8 mouse cellular contexts compared by ENCODE assay signal in genomic region chr7:45921950-45922600, GRCm38 (mm10). TPM values are rescaled to one million over a fixed set of nuclear protein-coding genes. Genes with fewer than 3 reads are reported as not detected.
DNase-seq lines count a peak whose midpoint lies in the region; ATAC-seq and TF ChIP-seq lines count a peak whose summit lies in the region.

No protein-coding gene starts in this region.

- no peaks in the 10 kb centered on the region for H3K27me3 ChIP-seq in testis, adult 2 months (ENCODE audit: control insufficient read depth, insufficient read depth, low read length)
- no peaks in the 10 kb centered on the region for H3K27me3 ChIP-seq in forebrain, embryonic 14.5 days (replicated peaks; ENCODE audit: control insufficient read depth, insufficient read depth, low read length)
- no peaks in the 10 kb centered on the region for H3K27me3 ChIP-seq in limb, embryonic 14.5 days (ENCODE audit: control insufficient read depth, insufficient read depth, low read length)
- no peaks in the 10 kb centered on the region for H3K27me3 ChIP-seq in stomach, embryonic 15.5 days (replicated peaks)

- TF ChIP-seq CTCF in testis, adult 2 months (IDR thresholded peaks at IDR 0.05; ENCODE audit: control insufficient read depth, insufficient read depth, insufficient replicate concordance, low read depth, low read length): no peak

- H3K4me3 ChIP-seq in testis, adult 2 months (ENCODE audit: control insufficient read depth, low read depth, low read length): peak overlapping the region; percentile 84
- no peak overlapping the region for H3K4me3 ChIP-seq in forebrain, embryonic 14.5 days (ENCODE audit: low read depth, low read length)
- 0 out of 2 replicates have a peak overlapping the region, but pooled peaks have one; percentile 41 for H3K4me3 ChIP-seq in limb, embryonic 14.5 days (replicated peaks; ENCODE audit: low read length)
- no peak overlapping the region; the same call in 1 of the 2 replicates for H3K4me3 ChIP-seq in stomach, embryonic 15.5 days (replicated peaks)

- H3K4me2 ChIP-seq in forebrain, embryonic 14.5 days (ENCODE audit: low read length): peak overlapping the region; percentile 52; the same call in 1 of the 2 replicates
- peak overlapping the region; percentile 63 for H3K4me2 ChIP-seq in limb, embryonic 14.5 days (replicated peaks; ENCODE audit: low read depth, low read length, severe bottlenecking)
- peak overlapping the region; percentile 64 for H3K4me2 ChIP-seq in stomach, embryonic 15.5 days

- no peak overlapping the region for H3K9ac ChIP-seq in forebrain, embryonic 14.5 days (ENCODE audit: low read length)
- no peak overlapping the region for H3K9ac ChIP-seq in limb, embryonic 14.5 days (ENCODE audit: low read depth, low read length, severe bottlenecking)
- H3K9ac ChIP-seq in stomach, embryonic 15.5 days: no peak overlapping the region

- H3K36me3 ChIP-seq in testis, adult 2 months (ENCODE audit: control insufficient read depth, insufficient read depth, low read length): no peaks in the 10 kb centered on the region
- no peaks in the 10 kb centered on the region for H3K36me3 ChIP-seq in forebrain, embryonic 14.5 days (ENCODE audit: control insufficient read depth, insufficient read depth, low read length)
- peaks cover 12% of the 10 kb centered on the region; the same call in 1 of the 2 replicates for H3K36me3 ChIP-seq in limb, embryonic 14.5 days (ENCODE audit: control insufficient read depth, insufficient read depth, low read length)
- peaks cover 3% of the 10 kb centered on the region; the same call in 1 of the 2 replicates for H3K36me3 ChIP-seq in stomach, embryonic 15.5 days

- DNase-seq in testis, postnatal 14 days (ENCODE audit: low spot score): no peak
- DNase-seq in forebrain, embryonic 14.5 days (ENCODE audit: low spot score): no peak
- no peak for DNase-seq in limb, embryonic 14.5 days (ENCODE audit: low spot score)
- no peak for DNase-seq in layer of hippocampus, adult 8-10 months (ENCODE audit: low spot score in 2 of 2)
- no peak for DNase-seq in spleen, postnatal 36 days (ENCODE audit: low spot score in 2 of 2)
- no peak for DNase-seq in urinary bladder, adult 2 months (ENCODE audit: low spot score)

- no peak for TF ChIP-seq POLR2A in testis, adult 2 months (IDR thresholded peaks at IDR 0.05; ENCODE audit: control insufficient read depth, low read depth, low read length)
- TF ChIP-seq POLR2A in limb, embryonic 14.5 days (IDR thresholded peaks at IDR 0.05; ENCODE audit: borderline replicate concordance, extremely low read depth, insufficient read depth, insufficient read length): no peak

- 91% methylated on average over 12 of the region's 12 CpGs for WGBS in forebrain, embryonic 14.5 days
- whole genome bisulfite sequencing in limb, embryonic 14.5 days: 75% methylated on average over 12 of the region's 12 CpGs
- whole genome bisulfite sequencing in stomach, embryonic 15.5 days: 78% methylated on average over 12 of the region's 12 CpGs

- H3K27ac ChIP-seq in testis, adult 2 months (ENCODE audit: control insufficient read depth, insufficient read depth, low read depth, low read length): peak overlapping the region; percentile 93
- H3K27ac ChIP-seq in forebrain, embryonic 14.5 days (ENCODE audit: low read depth, low read length): no peak overlapping the region
- peak overlapping the region; percentile 90 for H3K27ac ChIP-seq in limb, embryonic 14.5 days (replicated peaks; ENCODE audit: low read depth, low read length)
- H3K27ac ChIP-seq in stomach, embryonic 15.5 days: peak overlapping the region; percentile 94

- ATAC-seq in forebrain, embryonic 14.5 days: no peak
- no peak for ATAC-seq in limb, embryonic 14.5 days (ENCODE audit: low FRiP score, low read depth)
- ATAC-seq in stomach, embryonic 15.5 days (ENCODE audit: insufficient read depth, low FRiP score, low read depth): no peak

- H3K4me1 ChIP-seq in testis, adult 2 months (ENCODE audit: control insufficient read depth, insufficient read depth, low read length): peaks cover 30% of the 10 kb centered on the region
- peaks cover 11% of the 10 kb centered on the region for H3K4me1 ChIP-seq in forebrain, embryonic 14.5 days (ENCODE audit: control insufficient read depth, insufficient read depth, low read length)
- peaks cover 49% of the 10 kb centered on the region for H3K4me1 ChIP-seq in limb, embryonic 14.5 days (ENCODE audit: control insufficient read depth, insufficient read depth, low read length)
- peaks cover 49% of the 10 kb centered on the region for H3K4me1 ChIP-seq in stomach, embryonic 15.5 days

- no peaks in the 10 kb centered on the region for H3K9me3 ChIP-seq in forebrain, embryonic 14.5 days (replicated peaks; ENCODE audit: control insufficient read depth, low read length)
- no peaks in the 10 kb centered on the region for H3K9me3 ChIP-seq in limb, embryonic 14.5 days (ENCODE audit: control insufficient read depth, low read length)
- H3K9me3 ChIP-seq in stomach, embryonic 15.5 days: no peaks in the 10 kb centered on the region

RNA-seq across cellular contexts. Expression of gene Emp3, which starts 0.9 kb away (rescaled TPM):
- polyA plus RNA-seq in testis, adult 2 months (2012; rRNA removed): 80.7 and 85.0 TPM in 2 replicates
- polyA plus RNA-seq in forebrain, embryonic 14.5 days (2014; fragmentation: Nextera tagmentation; extraction: Ambion mirVana): 27.9 and 32.8 TPM in 2 replicates
- polyA plus RNA-seq in limb, embryonic 14.5 days (2012; rRNA removed): 201 and 274 TPM in 2 replicates
- 318 and 324 TPM in 2 replicates for polyA plus RNA-seq in limb, embryonic 14.5 days (2014; fragmentation: Nextera tagmentation; extraction: Ambion mirVana)
- polyA plus RNA-seq in stomach, embryonic 15.5 days (2015; fragmentation: Nextera tagmentation; extraction: Ambion mirVana): 195 and 238 TPM in 2 replicates
- total RNA-seq in layer of hippocampus, adult 8-10 months (2022): 1 to 10 TPM; 2.6 to 6.3 (median 6.2) TPM
- 213 and 219 TPM in 2 replicates for polyA plus RNA-seq in urinary bladder, adult 2 months (2012; rRNA removed)

RNA-seq across cellular contexts. Expression of gene Ccdc114, which starts 1.8 kb away (rescaled TPM):
- polyA plus RNA-seq in testis, adult 2 months (2012; rRNA removed): 19.7 and 26.2 TPM in 2 replicates
- polyA plus RNA-seq in forebrain, embryonic 14.5 days (2014; fragmentation: Nextera tagmentation; extraction: Ambion mirVana): 2.6 and 2.7 TPM in 2 replicates
- 7.1 and 7.9 TPM in 2 replicates for polyA plus RNA-seq in limb, embryonic 14.5 days (2012; rRNA removed)
- 2.5 and 3.1 TPM in 2 replicates for polyA plus RNA-seq in limb, embryonic 14.5 days (2014; fragmentation: Nextera tagmentation; extraction: Ambion mirVana)
- polyA plus RNA-seq in stomach, embryonic 15.5 days (2015; fragmentation: Nextera tagmentation; extraction: Ambion mirVana): 3.6 and 4.5 TPM in 2 replicates
- total RNA-seq in layer of hippocampus, adult 8-10 months (2022): 1 to 10 TPM; 3.7 to 5.4 (median 4.5) TPM
- polyA plus RNA-seq in urinary bladder, adult 2 months (2012; rRNA removed): 3.4 and 3.5 TPM in 2 replicates

RNA-seq across cellular contexts. Expression of gene Tmem143, which starts 25.3 kb away (rescaled TPM):
- polyA plus RNA-seq in testis, adult 2 months (2012; rRNA removed): 8.1 and 8.8 TPM in 2 replicates
- 5.1 and 6.2 TPM in 2 replicates for polyA plus RNA-seq in forebrain, embryonic 14.5 days (2014; fragmentation: Nextera tagmentation; extraction: Ambion mirVana)
- polyA plus RNA-seq in limb, embryonic 14.5 days (2012; rRNA removed): 17.1 and 22.7 TPM in 2 replicates
- 3.5 and 4.7 TPM in 2 replicates for polyA plus RNA-seq in limb, embryonic 14.5 days (2014; fragmentation: Nextera tagmentation; extraction: Ambion mirVana)
- polyA plus RNA-seq in stomach, embryonic 15.5 days (2015; fragmentation: Nextera tagmentation; extraction: Ambion mirVana): 5.8 and 6.8 TPM in 2 replicates
- total RNA-seq in layer of hippocampus, adult 8-10 months (2022): 10 to 100 TPM; 19.8 to 24.1 (median 21.2) TPM
- 23.7 and 24.3 TPM in 2 replicates for polyA plus RNA-seq in urinary bladder, adult 2 months (2012; rRNA removed)

RNA-seq across cellular contexts. Expression of gene Syngr4, which starts 25.6 kb away (rescaled TPM):
- polyA plus RNA-seq in testis, adult 2 months (2012; rRNA removed): 758 and 764 TPM in 2 replicates
- polyA plus RNA-seq in forebrain, embryonic 14.5 days (2014; fragmentation: Nextera tagmentation; extraction: Ambion mirVana): 0.51 and 0.55 TPM in 2 replicates
- polyA plus RNA-seq in limb, embryonic 14.5 days (2012; rRNA removed): 0.49 and 0.83 TPM in 2 replicates
- polyA plus RNA-seq in limb, embryonic 14.5 days (2014; fragmentation: Nextera tagmentation; extraction: Ambion mirVana): 0.53 and 0.99 TPM in 2 replicates
- polyA plus RNA-seq in stomach, embryonic 15.5 days (2015; fragmentation: Nextera tagmentation; extraction: Ambion mirVana): 0.80 and 1.1 TPM in 2 replicates
- total RNA-seq in layer of hippocampus, adult 8-10 months (2022): under 1 TPM in 1 of 4 experiments, not detected in 3; 0.64 TPM
- 0.10 TPM in 1 of 2 replicates, not detected in the other for polyA plus RNA-seq in urinary bladder, adult 2 months (2012; rRNA removed)

RNA-seq across cellular contexts. Expression of gene Grin2d, which starts 43.9 kb away (rescaled TPM):
- polyA plus RNA-seq in testis, adult 2 months (2012; rRNA removed): 21.1 and 22.3 TPM in 2 replicates
- polyA plus RNA-seq in forebrain, embryonic 14.5 days (2014; fragmentation: Nextera tagmentation; extraction: Ambion mirVana): 0.52 and 0.77 TPM in 2 replicates
- polyA plus RNA-seq in limb, embryonic 14.5 days (2012; rRNA removed): 4.9 and 7.4 TPM in 2 replicates
- 0.59 and 0.61 TPM in 2 replicates for polyA plus RNA-seq in limb, embryonic 14.5 days (2014; fragmentation: Nextera tagmentation; extraction: Ambion mirVana)
- 0.64 and 0.67 TPM in 2 replicates for polyA plus RNA-seq in stomach, embryonic 15.5 days (2015; fragmentation: Nextera tagmentation; extraction: Ambion mirVana)
- total RNA-seq in layer of hippocampus, adult 8-10 months (2022): 10 to 100 TPM in 2 of 4 experiments, 1 to 10 TPM in 2; 8.6 to 11.1 (median 10.1) TPM
- 1.6 and 2.4 TPM in 2 replicates for polyA plus RNA-seq in urinary bladder, adult 2 months (2012; rRNA removed)

Comparison
In these comparisons a context has a peak if more than half of its experiments do, and no peak if none do; other contexts are left out.
1. H3K4me3 ChIP-seq: peak in testis, adult 2 months (single experiment) and limb, embryonic 14.5 days (single experiment); none in forebrain, embryonic 14.5 days (single experiment) and stomach, embryonic 15.5 days (single experiment).
2. Peak in every context shown above with its lines, with median percentiles within 50 percentile points of each other: H3K4me2 ChIP-seq.